Mouse (Mus musculus): ENCODE data around the gene Usp2.

DNA sequence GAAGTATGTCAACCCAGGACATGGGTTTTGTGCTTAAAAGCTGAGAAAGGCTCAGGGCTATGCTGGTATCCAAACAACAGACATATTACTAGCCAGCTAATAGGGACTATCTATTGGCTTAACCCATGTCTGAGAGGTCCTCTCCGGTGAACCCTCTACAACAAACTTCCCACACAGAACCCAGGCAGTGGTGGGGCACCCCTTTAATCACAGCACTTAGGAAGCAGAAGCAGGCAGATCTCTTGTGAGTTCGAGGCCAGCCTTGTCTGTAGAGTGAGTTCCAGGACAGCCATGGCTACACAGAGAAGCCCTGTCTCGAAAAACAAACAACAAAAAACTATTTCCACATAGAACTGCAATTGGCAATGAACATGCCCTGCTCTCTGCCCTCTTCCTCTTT is 59.9 kb downstream of the Usp2 start:
- TF ChIP-seq CTCF (IDR thresholded peaks at IDR 0.05; ENCODE audit: low read depth, low read length) (no peak), POLR2A (IDR thresholded peaks at IDR 0.05; ENCODE audit: borderline replicate concordance, low read depth, low read length) (no peak)
